ENCODE assay signal across 18 mouse cellular contexts in genomic region chr19:44642294-44642693, GRCm38 (mm10).
"Had no signal": no experiment of that assay in that cellular context is flagged by ENCODE, and none has a peak within 500 bp of the region (broad histone marks: within the 10 kb centered on the region; RNA-seq: fewer than 3 reads in every experiment).

No protein-coding gene starts in this region.

- H3K4me3 ChIP-seq: lung, embryonic 15.5 days; midbrain, embryonic 10.5 days; midbrain, embryonic 13.5 days; midbrain, embryonic 15.5 days; myocyte; neural tube, embryonic 13.5 days; neural tube, embryonic 15.5 days had no signal

- DNase-seq: lung, adult 18-20 months; lung, postnatal 10 days; lung, postnatal 4 days; retina, postnatal 1 day; right cerebral cortex, adult 18-20 months; right cerebral cortex, postnatal 25 days; right cerebral cortex, postnatal 4 days; spleen, adult 18-20 months; thymus, adult 18-20 months; thymus, postnatal 14 days; thymus, postnatal 36 days had no signal

- ATAC-seq: midbrain, embryonic 13.5 days; midbrain, embryonic 15.5 days had no signal

- H3K9me3 ChIP-seq: lung, embryonic 15.5 days; midbrain, embryonic 10.5 days; midbrain, embryonic 13.5 days; midbrain, embryonic 15.5 days; neural tube, embryonic 13.5 days; neural tube, embryonic 15.5 days had no signal

- H3K9ac ChIP-seq: lung, embryonic 15.5 days; midbrain, embryonic 13.5 days; midbrain, embryonic 15.5 days; neural tube, embryonic 13.5 days; neural tube, embryonic 15.5 days had no signal

- H3K4me2 ChIP-seq: lung, embryonic 15.5 days; midbrain, embryonic 13.5 days; midbrain, embryonic 15.5 days; neural tube, embryonic 13.5 days; neural tube, embryonic 15.5 days had no signal

- H3K27ac ChIP-seq: lung, embryonic 15.5 days; midbrain, embryonic 10.5 days; midbrain, embryonic 13.5 days; midbrain, embryonic 15.5 days; neural tube, embryonic 15.5 days had no signal

- H3K36me3 ChIP-seq: lung, embryonic 15.5 days; midbrain, embryonic 10.5 days; midbrain, embryonic 13.5 days; midbrain, embryonic 15.5 days; neural tube, embryonic 13.5 days; neural tube, embryonic 15.5 days had no signal
